Mouse (Mus musculus): ENCODE measurements at regions not wholly inside any gene's neighbourhood (a gene's known extent, or its start where the extent isn't known, plus 50 kb on each side); places are given as distances from the start of the nearest gene placed in this dataset.
"Not testable (repeated sequence)": the region's sequence is repeated elsewhere in the genome, so short reads cannot be mapped to it uniquely, and the experiment has no call there.

- DNase-seq (ENCODE audit: low read depth) = no peak
Observed at GRCm38 (mm10) chr9:88240740-88241139, 86.3 kb upstream of the Nt5e start.

GRCm38 (mm10) chr9:88241203-88241995 lies 85.6 kb upstream of the Nt5e start:
- peak; percentile 90 for DNase-seq (ENCODE audit: low read depth)
- TF ChIP-seq POLR2A (IDR thresholded peaks at IDR 0.05; ENCODE audit: borderline replicate concordance, extremely low read depth, insufficient read depth, insufficient read length, poor library complexity, severe bottlenecking) (no peak), CTCF (IDR thresholded peaks at IDR 0.05; ENCODE audit: borderline replicate concordance, extremely low read depth, insufficient read depth, insufficient read length) (peak; percentile 73; the same call in 1 of the 2 replicates)

More at GRCm38 (mm10) chr9:88240740-88241139, 86.3 kb upstream of the Nt5e start:
- TF ChIP-seq CTCF (IDR thresholded peaks at IDR 0.05; ENCODE audit: borderline replicate concordance, extremely low read depth, insufficient read depth, insufficient read length) = no peak
- TF ChIP-seq POLR2A (IDR thresholded peaks at IDR 0.05; ENCODE audit: borderline replicate concordance, extremely low read depth, insufficient read depth, insufficient read length, poor library complexity, severe bottlenecking) = no peak

- DNase-seq (ENCODE audit: low read depth) = no peak
Observed at GRCm38 (mm10) chr9:88242530-88242929, 84.5 kb upstream of the Nt5e start.

GRCm38 (mm10) chr9:88244492-88244891 lies 82.5 kb upstream of the Nt5e start:
- no peak for TF ChIP-seq CTCF (IDR thresholded peaks at IDR 0.05; ENCODE audit: borderline replicate concordance, extremely low read depth, insufficient read depth, insufficient read length)
- no peak for TF ChIP-seq POLR2A (IDR thresholded peaks at IDR 0.05; ENCODE audit: borderline replicate concordance, extremely low read depth, insufficient read depth, insufficient read length, poor library complexity, severe bottlenecking)
- DNase-seq (ENCODE audit: low read depth) = no peak

More at GRCm38 (mm10) chr9:88242530-88242929, 84.5 kb upstream of the Nt5e start:
- TF ChIP-seq POLR2A (IDR thresholded peaks at IDR 0.05; ENCODE audit: borderline replicate concordance, extremely low read depth, insufficient read depth, insufficient read length, poor library complexity, severe bottlenecking) (no peak), CTCF (IDR thresholded peaks at IDR 0.05; ENCODE audit: borderline replicate concordance, extremely low read depth, insufficient read depth, insufficient read length) (no peak)

GRCm38 (mm10) chr9:88255948-88256347 lies 71.0 kb upstream of the Nt5e start:
- no peak for DNase-seq (ENCODE audit: low read depth)
- no peak for TF ChIP-seq CTCF (IDR thresholded peaks at IDR 0.05; ENCODE audit: borderline replicate concordance, extremely low read depth, insufficient read depth, insufficient read length)
- TF ChIP-seq POLR2A (IDR thresholded peaks at IDR 0.05; ENCODE audit: borderline replicate concordance, extremely low read depth, insufficient read depth, insufficient read length, poor library complexity, severe bottlenecking) = no peak

GRCm38 (mm10) chr9:88259627-88260026 lies 67.4 kb upstream of the Nt5e start:
- DNase-seq (ENCODE audit: low read depth) = no peak
- TF ChIP-seq CTCF (IDR thresholded peaks at IDR 0.05; ENCODE audit: borderline replicate concordance, extremely low read depth, insufficient read depth, insufficient read length) = no peak
- no peak for TF ChIP-seq POLR2A (IDR thresholded peaks at IDR 0.05; ENCODE audit: borderline replicate concordance, extremely low read depth, insufficient read depth, insufficient read length, poor library complexity, severe bottlenecking)

- DNase-seq (ENCODE audit: low read depth) = no peak
- TF ChIP-seq POLR2A (IDR thresholded peaks at IDR 0.05; ENCODE audit: borderline replicate concordance, extremely low read depth, insufficient read depth, insufficient read length, poor library complexity, severe bottlenecking) (no peak), CTCF (IDR thresholded peaks at IDR 0.05; ENCODE audit: borderline replicate concordance, extremely low read depth, insufficient read depth, insufficient read length) (no peak)
Observed at GRCm38 (mm10) chr9:88260072-88260635, 66.8 kb upstream of the Nt5e start.

GRCm38 (mm10) chr9:88262461-88262860 lies 64.5 kb upstream of the Nt5e start:
- no peak for DNase-seq (ENCODE audit: low read depth)
- TF ChIP-seq CTCF (IDR thresholded peaks at IDR 0.05; ENCODE audit: borderline replicate concordance, extremely low read depth, insufficient read depth, insufficient read length) = no peak
- no peak for TF ChIP-seq POLR2A (IDR thresholded peaks at IDR 0.05; ENCODE audit: borderline replicate concordance, extremely low read depth, insufficient read depth, insufficient read length, poor library complexity, severe bottlenecking)

GRCm38 (mm10) chr9:88266346-88266745 lies 60.7 kb upstream of the Nt5e start:
- DNase-seq (ENCODE audit: low read depth) = not testable (repeated sequence)

GRCm38 (mm10) chr9:88268811-88269210 lies 58.2 kb upstream of the Nt5e start:
- no peak for DNase-seq (ENCODE audit: low read depth)
- no peak for TF ChIP-seq CTCF (IDR thresholded peaks at IDR 0.05; ENCODE audit: borderline replicate concordance, extremely low read depth, insufficient read depth, insufficient read length)
- no peak for TF ChIP-seq POLR2A (IDR thresholded peaks at IDR 0.05; ENCODE audit: borderline replicate concordance, extremely low read depth, insufficient read depth, insufficient read length, poor library complexity, severe bottlenecking)

- no peak for TF ChIP-seq CTCF (IDR thresholded peaks at IDR 0.05; ENCODE audit: borderline replicate concordance, extremely low read depth, insufficient read depth, insufficient read length)
- no peak for TF ChIP-seq POLR2A (IDR thresholded peaks at IDR 0.05; ENCODE audit: borderline replicate concordance, extremely low read depth, insufficient read depth, insufficient read length, poor library complexity, severe bottlenecking)
- DNase-seq (ENCODE audit: low read depth) = no peak
Observed at GRCm38 (mm10) chr9:88269216-88269615, 57.8 kb upstream of the Nt5e start.

- TF ChIP-seq CTCF (IDR thresholded peaks at IDR 0.05; ENCODE audit: borderline replicate concordance, extremely low read depth, insufficient read depth, insufficient read length) = no peak
- TF ChIP-seq POLR2A (IDR thresholded peaks at IDR 0.05; ENCODE audit: borderline replicate concordance, extremely low read depth, insufficient read depth, insufficient read length, poor library complexity, severe bottlenecking) = no peak
- no peak for DNase-seq (ENCODE audit: low read depth)
Observed at GRCm38 (mm10) chr9:88270836-88271235, 56.2 kb upstream of the Nt5e start.
